Mouse (Mus musculus) adrenal gland, adult 2 months (tissue): ENCODE measurements around the gene Lrrc19. TPM values are rescaled to one million over a fixed set of nuclear protein-coding genes. Genes with fewer than 3 reads are reported as not detected.
"Not testable (repeated sequence)": the region's sequence is repeated elsewhere in the genome, so short reads cannot be mapped to it uniquely, and the experiment has no call there.

Experiments used
- DNase-seq: peaks from one replicate; pipeline ENCODE4 v3.0.0; 2021
- long read RNA-seq: library from polyadenylated mRNA; stranded (forward); transcript quantifications from one replicate; pipeline ENCODE4 v2.0.0, GENCODE M21; 2021
- polyA plus RNA-seq: library from polyadenylated mRNA; depleted of rRNA; stranded (reverse); fragments of >200 nt; gene quantifications from 2 replicates; pipeline ENCODE4 v1.2.3, GENCODE M21; 2012; rRNA removed
- total RNA-seq, 2 experiments: library from RNA; stranded (reverse); gene quantifications; 2 replicates each; pipeline ENCODE4 v1.2.3; 2021

The Lrrc19 gene
- total RNA-seq (not detected), polyA plus RNA-seq (not detected in 2 replicates)
- long read RNA-seq = 0 reads

DNA sequence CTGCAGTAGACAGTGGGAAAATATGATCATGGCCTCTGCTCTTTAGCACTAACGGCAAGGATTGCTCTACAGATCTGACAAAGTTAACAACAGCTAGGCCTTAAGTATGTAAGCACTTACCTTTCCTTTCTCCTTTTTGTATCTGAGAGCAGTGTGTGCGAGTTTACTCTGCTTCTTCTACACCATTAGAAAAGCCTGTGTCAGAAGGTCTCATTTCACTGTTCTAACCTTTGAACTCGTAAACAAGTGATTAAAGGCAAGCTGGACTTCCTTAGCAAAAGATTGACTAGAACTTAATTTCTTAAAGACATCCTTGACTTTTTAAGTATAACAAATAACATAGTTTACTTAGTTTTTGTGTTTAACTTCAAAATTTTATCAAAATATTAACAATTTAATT lies at the start of gene Lrrc19:
Lrrc19 (minus strand) TSS at position 225 of the 400 bp plus-strand sequence.
- DNase-seq = no peak

DNA sequence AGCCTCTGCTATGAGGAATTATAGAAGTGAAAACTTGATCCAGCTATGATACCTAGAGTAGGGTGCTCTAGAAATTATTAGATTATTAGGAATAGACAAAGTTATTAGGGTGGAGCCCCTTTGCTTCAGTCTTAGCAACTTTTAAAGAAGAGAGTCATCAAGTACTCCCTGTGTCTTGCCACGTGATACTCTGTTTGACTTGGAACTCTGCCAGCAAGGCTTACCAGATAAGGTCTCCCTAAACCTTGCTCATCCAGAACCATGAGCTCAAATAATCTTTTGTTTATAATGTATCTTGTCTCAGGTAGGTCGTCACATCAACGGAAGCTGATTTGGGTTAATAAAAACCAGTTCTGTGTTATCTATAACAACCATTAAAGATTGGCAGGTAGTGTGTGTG lies 46.4 kb upstream of the Lrrc19 start:
- DNase-seq = no peak

DNA sequence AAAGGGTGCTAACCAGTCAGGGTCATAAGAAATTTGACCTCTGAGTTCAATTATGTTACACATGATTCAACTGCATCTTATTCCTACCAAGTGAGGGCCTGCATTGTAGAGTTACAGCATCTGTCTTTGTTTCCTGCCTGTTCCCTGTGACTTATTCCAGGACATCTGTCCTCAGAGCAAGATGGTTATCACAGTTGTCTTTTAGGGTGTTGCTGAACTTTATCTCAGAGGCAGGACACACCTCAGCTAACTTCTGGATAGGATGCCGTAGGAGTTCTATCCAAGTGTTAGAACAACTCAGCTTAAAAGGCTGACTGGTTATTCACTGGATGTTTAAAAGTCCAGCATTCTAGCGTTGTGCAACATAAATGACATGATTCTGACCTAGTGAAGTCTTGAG lies 42.2 kb upstream of the Lrrc19 start:
- DNase-seq = no peak

DNA sequence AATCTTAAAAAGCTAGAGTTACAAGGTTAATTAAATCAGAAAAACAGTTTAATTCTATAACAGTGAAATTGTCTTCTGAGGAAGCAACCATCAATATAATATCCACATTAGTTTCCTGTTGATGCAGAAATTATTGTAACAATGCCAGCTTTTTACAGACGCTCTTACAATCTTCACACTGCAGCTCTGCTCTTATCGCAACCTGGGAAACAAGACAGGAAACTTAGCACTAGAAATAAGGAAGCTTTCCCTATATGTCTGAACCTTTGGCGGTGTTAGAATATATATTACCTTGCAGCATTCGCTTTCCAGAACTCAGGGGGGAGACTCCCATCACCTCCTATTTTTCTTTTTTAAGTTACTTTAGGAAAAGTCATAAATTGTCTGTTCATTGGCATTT lies 41.1 kb upstream of the Lrrc19 start:
- no peak for DNase-seq

DNA sequence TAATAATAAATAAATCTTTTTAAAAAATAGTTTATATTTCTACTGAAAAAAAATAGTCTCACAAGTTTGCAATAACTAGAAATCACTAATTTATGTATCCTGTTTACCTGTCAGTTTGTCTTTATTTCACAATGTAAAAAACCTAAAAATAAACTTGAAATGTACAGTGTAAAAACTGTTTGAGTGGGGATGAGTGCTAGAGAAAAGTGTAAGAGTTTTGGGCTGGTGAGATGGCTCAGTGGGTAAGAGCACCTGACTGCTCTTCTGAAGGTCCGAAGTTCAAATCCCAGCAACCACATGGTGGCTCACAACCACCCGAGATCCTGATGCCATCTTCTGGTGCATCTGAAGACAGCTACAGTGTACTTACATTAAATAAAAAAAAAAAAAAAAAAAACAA lies 39.9 kb upstream of the Lrrc19 start:
- not testable (repeated sequence) for DNase-seq

DNA sequence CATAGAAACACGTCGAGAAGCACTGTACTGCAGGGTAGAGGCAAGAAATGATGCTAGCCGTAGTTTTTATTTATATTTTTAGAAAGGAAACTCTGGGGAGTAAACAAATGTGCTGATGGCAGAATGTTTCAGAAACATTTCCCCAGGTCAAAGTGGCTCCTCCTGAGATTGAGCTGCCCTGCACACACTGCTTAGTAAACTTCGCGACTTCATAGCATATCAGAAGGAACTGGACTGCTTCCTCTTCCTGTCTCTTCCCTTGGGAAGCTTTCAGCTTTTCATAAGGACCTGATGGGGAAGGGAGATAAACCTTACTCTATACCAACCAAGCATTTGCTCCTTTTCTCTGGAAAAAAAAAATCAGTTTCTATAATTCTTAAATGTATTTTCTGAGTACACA lies 33.4 kb upstream of the Lrrc19 start:
- peak; percentile 4 for DNase-seq

DNA sequence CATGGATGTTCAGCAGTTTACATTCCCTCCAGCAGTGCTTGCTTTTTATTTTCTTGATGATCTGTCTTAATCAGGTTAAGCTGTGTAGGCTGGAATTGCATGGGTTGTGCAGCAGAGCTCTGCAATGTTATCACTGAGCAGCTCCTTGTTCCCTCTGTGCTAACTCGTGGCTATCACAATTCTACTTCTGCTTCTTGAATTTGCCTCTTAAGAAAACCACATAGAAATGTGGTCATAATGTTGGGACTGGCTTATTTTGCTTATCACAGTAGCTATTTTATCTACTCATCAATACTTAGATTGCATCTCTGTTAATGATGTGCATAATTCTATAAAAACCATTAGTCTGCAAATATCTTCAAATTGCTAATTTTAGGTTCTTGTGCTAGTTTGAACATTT lies 32.1 kb upstream of the Lrrc19 start:
- DNase-seq = no peak

DNA sequence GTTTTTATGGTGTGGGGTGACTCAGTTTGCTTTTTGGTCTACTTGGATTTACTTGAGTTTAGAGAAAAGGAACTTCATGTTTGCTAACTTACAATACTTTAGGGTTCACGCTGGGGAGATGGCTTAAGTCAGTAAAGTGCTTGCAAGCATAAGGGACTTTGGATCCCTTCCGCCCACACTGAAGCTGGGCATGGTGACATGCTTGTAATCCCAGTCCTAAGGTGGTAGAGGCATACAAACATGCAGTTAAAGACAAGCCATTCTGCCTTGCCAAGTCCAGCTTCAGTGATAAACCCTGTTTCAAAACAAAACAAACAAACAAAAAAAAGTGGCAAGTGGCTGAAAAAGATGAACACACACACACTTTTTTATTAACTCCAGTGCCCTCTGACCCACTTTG lies 31.2 kb upstream of the Lrrc19 start:
- DNase-seq = no peak

DNA sequence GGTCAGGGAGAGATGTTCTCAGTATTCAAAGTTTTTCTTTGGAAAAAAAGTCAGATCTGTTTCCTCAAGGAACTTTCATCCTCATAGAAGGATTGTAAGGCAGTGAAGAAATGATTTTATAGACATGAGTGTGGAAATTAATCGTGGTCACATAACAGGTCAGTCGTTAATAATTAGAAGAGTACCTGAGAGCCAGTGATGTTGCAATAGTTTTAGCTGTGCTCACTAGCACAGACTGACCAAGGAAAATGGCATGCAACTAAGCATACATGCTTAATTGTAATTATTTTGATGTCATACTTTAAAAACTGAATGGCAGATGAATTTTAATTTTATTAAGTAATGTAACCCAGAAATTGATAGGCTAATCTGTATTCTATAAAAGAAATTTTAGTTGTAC lies 30.7 kb upstream of the Lrrc19 start:
- DNase-seq = no peak

DNA sequence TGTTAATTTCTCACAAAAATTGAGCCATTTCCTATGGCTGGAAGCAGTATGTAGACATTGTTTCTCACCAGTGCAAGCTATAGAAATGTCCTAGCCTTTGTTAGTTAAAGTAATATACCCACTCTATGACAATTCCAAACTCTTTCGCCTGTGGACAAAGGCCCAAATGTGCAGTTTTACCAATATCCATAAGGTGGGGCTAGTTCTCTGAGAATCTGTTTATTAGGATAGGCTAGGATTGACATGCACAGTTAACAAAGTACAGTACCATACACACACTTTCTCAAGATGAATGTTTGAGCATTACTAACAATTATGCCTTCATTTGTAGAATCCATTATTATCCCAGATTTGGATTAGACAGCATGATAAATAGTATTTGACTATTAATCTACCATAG lies 19.8 kb upstream of the Lrrc19 start:
- DNase-seq = peak; percentile 32

DNA sequence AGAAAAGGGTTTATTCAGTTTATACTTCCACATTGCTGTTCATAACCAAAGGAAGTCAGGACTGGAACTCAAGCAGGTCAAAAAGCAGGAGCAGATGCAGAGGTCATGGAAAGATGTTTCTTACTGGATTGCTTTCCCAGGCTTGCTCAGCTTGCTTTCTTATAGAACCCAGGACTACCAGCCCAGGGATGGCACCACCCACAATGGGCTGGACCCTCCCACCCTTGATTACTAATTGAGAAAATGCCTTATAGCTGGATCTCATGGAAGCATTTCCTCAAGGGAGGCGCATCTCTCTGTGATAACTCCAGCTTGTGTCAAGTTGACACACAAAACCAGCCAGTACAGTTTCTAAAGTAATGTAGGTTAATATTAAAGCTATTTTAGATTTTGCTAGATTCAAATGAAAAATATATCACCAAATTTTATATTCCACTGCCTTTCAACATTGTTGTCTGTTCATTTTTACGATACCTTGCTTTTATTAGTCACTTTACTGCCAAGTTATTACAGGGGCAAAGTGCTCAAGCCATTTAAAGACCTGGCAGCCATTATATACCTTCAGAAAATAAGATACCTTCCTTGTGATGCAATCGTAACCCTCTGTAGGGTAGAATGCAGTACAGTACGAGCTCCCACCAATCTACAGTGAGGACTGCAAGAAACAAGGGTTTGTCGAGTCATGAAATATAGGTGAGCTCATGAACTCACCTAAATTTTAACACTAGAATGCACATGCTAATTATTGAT lies 657 bp upstream of the Lrrc19 start:
- DNase-seq = not testable (repeated sequence)

DNA sequence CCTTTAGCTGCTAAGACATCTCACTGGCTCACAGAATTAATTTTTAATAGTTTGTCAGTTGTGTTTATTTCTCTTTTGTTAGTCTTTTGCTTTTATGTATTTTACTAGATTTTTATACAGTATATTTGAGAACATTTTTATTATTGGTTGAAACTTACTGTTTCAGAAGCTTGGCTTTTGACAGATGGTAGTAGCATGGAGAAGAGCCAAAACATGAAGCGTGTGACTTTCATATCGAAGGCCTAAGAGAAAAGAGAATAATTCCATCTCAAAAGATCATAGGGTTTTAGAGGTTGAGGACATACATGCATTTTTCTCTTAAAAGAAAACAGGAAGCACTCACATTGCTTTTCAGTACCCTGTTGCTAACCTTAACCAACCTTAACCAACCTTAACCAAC lies 6.8 kb downstream of the Lrrc19 start:
- no peak for DNase-seq

DNA sequence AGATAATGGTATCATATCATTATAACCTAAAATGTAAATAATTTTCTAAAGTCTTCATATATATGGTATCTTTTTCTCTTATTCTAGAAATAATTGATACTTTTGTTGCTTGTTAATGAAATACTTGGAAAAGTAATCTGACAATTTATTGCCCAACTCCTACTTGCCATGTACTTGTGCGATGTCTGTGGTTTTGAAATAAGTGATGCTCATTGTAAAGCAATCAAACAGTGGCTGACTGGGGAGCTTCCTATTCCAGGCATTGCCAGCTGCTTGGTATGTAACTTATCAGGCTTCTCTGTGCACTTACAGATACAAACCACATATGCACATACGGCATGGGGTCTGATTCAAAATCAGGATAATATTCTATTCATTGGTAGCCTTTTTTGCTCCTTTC lies 29.9 kb downstream of the Lrrc19 start:
- DNase-seq = no peak

DNA sequence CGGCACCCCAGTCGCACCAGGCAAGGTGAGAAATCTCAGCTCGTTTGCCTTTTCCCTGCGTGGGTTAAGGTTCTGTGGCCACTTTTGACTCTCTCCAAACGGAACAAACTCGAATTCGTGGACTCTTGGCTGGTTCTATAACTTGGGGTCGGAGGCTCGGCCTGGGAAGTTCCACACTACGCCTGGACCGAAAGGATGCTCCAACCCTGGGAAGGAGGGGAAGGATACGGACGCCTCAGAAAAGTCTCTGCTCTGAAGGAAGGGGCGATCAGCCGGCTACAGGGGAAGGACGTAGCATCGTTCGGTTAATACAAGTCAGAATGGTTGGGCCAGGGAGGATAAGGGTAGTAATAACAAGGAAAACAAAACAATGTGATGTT lies 35.3 kb downstream of the Lrrc19 start:
- no peak for DNase-seq

DNA sequence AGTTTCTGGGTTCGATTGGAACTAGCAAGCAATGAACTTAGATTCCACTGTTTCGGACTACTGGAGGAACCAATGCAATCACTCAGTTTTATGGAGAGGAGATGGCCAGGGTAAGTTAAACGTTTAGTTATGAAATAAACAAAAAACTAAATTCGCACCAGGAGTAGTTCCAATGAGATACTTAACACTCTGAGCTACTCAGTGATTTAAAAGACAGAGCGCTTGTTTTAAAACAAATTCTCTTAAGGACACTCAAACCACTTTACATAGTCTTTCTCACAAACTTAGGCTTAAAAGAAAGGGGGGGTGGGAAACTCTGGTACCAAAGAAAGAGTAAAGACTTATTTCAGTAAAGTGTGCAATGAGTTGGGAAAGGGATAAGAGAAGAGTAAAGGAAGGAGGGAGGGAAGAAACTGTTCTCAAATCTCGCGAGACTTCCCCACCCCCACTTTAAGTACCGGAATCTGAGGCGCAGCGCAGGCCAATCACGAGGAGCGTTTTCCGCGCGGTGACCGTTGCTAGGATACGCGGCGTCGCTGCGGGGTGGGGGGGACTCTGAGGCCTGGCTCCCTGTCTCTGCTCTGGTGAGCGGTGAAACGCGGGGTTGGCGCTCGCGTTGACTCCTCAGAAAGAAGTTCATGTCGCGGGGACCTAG lies 35.8 kb downstream of the Lrrc19 start, which contains the start of gene Ift74:
Ift74 (plus strand) TSS at position 520 of the 655 bp plus-strand sequence.
- DNase-seq = peak; percentile 95

DNA sequence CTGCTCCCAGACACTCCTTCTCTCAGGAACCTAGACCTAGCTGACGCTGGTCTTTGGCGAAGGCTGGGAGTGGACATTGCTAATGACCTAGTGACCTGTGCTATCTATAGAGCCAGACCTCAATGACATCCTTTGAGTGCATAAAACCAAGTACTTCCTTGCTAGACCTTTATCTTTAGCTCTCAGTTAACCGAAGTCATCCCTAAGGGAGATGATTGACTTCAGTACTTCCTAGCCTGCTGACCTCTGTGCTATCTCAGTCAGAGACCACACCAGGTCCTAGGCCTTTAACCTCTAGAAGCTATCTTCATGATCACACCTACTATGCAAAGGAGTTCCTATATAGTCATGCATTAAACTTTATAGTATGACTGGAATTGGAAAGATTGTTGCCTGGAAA lies 39.6 kb downstream of the Lrrc19 start:
- DNase-seq = no peak

DNA sequence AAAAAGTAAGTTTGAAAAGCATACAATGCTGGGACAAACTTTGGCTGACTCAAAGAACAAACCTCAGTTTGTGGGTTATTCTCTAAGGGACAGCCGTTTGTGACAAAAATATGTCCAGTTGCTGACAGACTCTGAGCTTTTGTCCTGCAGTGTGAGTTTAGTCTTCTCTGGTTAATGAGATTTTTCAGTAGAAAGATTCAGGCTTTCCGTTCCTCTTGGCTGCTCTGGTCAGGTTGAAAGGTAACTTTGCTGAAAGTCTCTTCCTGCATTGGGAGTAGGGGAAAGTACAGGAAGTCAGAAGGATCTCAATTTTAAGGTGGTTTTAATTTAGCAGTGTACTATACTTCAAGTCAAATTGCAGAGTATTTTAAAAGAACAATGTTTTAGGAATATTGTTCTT lies 44.4 kb downstream of the Lrrc19 start:
- no peak for DNase-seq

DNA sequence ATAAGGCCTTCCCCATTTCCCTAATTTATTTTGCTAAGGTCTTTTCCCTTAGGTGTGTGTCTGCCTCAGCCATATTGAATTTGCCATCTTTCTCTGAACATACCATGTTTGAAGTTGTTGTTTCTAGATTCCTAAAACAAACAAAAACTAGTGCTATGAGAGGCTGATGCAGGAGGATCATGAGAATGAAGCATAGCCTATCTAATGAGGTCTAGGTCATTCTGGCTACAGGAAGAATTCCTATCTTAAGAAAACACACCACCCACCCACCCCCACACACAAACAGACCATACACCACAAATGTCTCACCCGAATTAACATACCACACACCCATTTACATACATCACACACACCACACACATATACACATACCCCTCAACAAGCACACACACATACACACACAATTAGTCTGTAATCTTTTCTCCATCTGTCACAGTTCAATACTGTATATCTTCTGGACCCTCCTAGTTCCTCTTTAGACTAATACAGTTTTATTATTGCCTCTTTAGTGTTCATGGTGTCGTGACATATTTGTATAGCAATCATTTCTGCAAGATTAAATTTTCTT lies 45.4 kb downstream of the Lrrc19 start:
- DNase-seq = no peak

DNA sequence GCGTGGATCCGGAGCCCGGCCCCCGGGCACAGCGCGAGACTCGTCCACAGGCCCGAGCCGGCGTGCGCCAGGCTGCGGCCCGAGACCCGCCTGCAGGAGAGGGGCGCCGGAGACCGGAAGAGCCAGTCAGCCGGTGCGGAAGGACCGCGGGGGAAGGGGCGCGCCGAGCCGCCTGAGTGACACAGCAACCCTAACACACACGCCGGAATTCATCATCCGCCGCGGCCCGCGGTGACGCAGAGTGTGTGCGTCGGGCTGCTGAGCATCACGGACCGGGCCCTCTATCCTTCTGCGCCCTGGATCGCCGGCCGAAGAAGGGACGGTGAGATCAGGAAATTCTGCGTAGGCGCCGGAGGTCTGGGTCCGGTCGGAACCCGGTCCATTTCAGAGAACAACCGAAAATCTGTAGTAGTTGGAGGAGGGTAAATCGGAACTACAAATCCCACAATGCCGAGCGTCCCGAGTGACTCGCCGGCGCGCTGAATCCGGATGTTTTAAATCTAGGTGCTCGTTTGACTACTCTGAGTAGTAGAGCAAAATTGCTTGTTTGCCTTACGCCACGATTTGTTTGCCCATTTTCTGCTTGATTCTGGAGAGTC lies 46.8 kb downstream of the Lrrc19 start, which contains the start of gene Plaa:
Plaa (minus strand) TSS at position 214 of the 599 bp plus-strand sequence.
- peak; percentile 95 for DNase-seq

DNA sequence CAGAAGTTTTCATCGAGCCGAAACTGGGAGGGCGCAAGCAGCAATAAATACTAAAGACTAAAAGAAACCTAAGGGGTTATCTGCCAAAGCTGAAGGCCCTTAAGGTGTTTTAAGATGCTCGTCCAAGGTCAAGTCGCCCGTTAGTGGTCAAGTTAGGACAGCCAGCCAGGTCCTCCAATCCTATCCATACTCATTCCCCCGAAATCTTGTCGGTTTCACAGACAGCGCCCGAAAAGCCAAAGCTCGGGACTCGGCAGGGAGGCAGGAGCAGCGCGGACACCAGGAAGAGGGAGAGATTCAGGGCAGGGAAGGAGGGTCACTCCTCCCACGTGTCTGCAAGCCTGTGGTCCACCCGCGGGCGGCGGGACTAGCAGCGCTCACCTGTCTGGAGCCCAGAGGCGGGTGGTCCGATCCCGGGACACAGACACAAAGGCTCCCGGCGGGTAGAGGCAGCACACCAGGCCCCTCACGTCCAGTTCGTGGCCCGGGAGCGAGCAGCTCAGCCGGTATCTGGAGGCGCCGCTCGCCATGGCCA lies 47.4 kb downstream of the Lrrc19 start:
- no peak for DNase-seq

DNA sequence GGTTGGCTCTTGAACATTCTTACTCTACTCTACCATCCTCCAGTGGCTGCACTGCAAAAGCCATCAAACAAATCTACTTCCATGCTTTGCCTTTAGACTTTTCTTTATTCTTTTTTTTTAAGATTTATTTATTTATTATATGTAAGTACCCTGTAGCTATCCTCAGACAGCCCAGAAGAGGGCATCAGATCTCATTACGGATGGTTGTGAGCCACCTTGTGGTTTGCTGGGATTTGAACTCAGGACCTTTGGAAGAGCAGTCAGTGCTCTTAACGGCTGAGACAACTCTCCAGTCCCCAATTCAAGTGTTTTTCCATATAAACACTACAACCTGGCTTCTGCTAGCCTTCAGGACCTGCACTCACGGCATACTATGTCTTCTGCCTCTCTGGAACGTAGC lies 48.5 kb downstream of the Lrrc19 start:
- DNase-seq = no peak

DNA sequence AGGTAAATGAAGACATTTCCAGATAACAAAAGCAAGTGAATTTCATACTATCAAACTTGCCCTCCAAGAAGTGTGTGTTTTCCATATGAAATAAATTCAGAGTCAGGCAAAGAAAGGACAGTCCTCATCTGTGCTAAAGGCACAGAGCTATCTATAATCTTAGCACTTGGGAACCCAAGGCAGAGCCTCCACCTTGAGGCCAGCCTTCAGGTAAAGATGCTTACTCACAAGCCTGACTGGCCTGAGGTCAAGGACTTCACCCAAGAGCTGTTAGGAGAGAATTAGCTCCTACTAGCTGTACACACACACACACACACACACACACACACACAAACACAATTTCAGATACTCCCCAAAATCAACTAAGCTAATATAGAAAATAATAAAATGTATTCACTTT lies 57.2 kb downstream of the Lrrc19 start:
- no peak for DNase-seq
